Mouse (Mus musculus) lung, embryonic 15.5 days (tissue): Measurements from ENCODE around the gene Sesn1. TPM values are rescaled to one million over a fixed set of nuclear protein-coding genes. Genes with fewer than 3 reads are reported as not detected.

Source experiments
- ATAC-seq: fragments of 200-750 bp; cut with Nextera tagmentation; 2 replicates; pipeline ENCODE4 v1.8.0; 2017; ENCODE audit warnings: moderate number of reproducible peaks, borderline replicate concordance; ENCODE audit not compliant: low FRiP score, low TSS enrichment; ENCODE audit errors: extremely low read depth
- H3K27ac ChIP-seq: fragments of 300-500 bp; sonication (generic); 2 replicates; pipeline ENCODE4 v1.5.1; 2015; ENCODE audit warnings: moderate library complexity, mild to moderate bottlenecking, inconsistent platforms
- H3K27me3 ChIP-seq: fragments of 300-500 bp; sonication (generic); 2 replicates; pipeline ENCODE4 v1.6.1; 2015; ENCODE audit warnings: inconsistent platforms
- H3K36me3 ChIP-seq: fragments of 300-500 bp; sonication (generic); 2 replicates; pipeline ENCODE4 v1.6.1; 2015; ENCODE audit warnings: inconsistent platforms
- H3K4me1 ChIP-seq: fragments of 300-500 bp; sonication (generic); 2 replicates; pipeline ENCODE4 v1.6.1; 2015; ENCODE audit warnings: inconsistent platforms
- H3K4me2 ChIP-seq: fragments of 300-500 bp; sonication (generic); 2 replicates; pipeline ENCODE4 v1.6.1; 2015; ENCODE audit warnings: inconsistent platforms, mild to moderate bottlenecking, moderate library complexity
- H3K4me3 ChIP-seq: fragments of 300-500 bp; sonication (generic); 2 replicates; pipeline ENCODE4 v1.5.1; 2015; ENCODE audit warnings: mild to moderate bottlenecking, inconsistent platforms
- H3K9ac ChIP-seq: fragments of 300-500 bp; sonication (generic); 2 replicates; pipeline ENCODE4 v1.6.1; 2015; ENCODE audit warnings: inconsistent platforms
- H3K9me3 ChIP-seq: fragments of 300-500 bp; sonication (generic); 2 replicates; pipeline ENCODE4 v1.6.1; 2016; ENCODE audit warnings: inconsistent platforms
- whole genome bisulfite sequencing: fragments of 180-500 bp; shearing (Covaris S2); methylation state at CpG from one replicate; pipeline ENCODE4 v1.1.7; 2015; 5-methylcytosine and 5-hydroxymethylcytosine counted together
- polyA plus RNA-seq: library from polyadenylated mRNA; unstranded; fragments of >200 nt; fragmentation: Nextera tagmentation; extraction: Ambion mirVana; gene quantifications from 2 replicates; pipeline ENCODE4 v1.2.1, GENCODE M21; 2015

The Sesn1 gene
- polyA plus RNA-seq, 1 experiment from 2014 or later: 33.2 TPM

GRCm38 (mm10) chr10:41878344-41878743 is 68.6 kb downstream of the Sesn1 start:
- Histone ChIP-seq H3K27ac (no peak overlapping the region), H3K4me3 (no peak overlapping the region), H3K27me3 (no peaks in the 10 kb centered on the region), H3K36me3 (no peaks in the 10 kb centered on the region), H3K9ac (no peak overlapping the region), H3K4me2 (no peak overlapping the region), H3K4me1 (no peaks in the 10 kb centered on the region), H3K9me3 (no peaks in the 10 kb centered on the region)
- 78% methylated on average over 11 of the region's 11 CpGs for WGBS
- ATAC-seq: no peak

DNA sequence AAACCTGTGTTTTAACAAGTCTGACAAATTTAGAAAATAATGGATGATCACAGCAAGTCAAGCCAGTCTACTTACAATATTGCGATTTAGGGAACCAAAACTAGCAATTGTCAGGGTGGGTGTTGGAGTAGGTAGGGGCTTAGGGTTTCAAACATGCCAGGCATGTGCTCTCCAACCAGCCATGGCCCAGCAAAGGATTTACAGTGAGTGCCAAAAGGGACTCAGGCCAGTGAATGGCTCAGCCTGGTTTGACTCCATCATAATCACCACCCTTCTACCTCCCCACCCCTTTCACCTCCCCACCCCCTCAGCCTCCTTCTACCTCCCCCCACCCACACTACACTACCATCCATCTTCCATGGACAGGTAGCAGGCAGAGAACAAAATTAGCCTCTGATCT is 69.9 kb downstream of the Sesn1 start:
- H3K9me3 ChIP-seq: no peaks in the 10 kb centered on the region
- H3K27ac ChIP-seq: no peak overlapping the region
- WGBS: 58% methylated on average over 1 of the region's 1 CpGs
- ATAC-seq: no peak
- no peaks in the 10 kb centered on the region for H3K36me3 ChIP-seq
- peaks cover 7% of the 10 kb centered on the region for H3K4me1 ChIP-seq
- H3K4me3 ChIP-seq: no peak overlapping the region
- no peaks in the 10 kb centered on the region for H3K27me3 ChIP-seq
- H3K4me2 ChIP-seq: no peak overlapping the region
- no peak overlapping the region for H3K9ac ChIP-seq

DNA sequence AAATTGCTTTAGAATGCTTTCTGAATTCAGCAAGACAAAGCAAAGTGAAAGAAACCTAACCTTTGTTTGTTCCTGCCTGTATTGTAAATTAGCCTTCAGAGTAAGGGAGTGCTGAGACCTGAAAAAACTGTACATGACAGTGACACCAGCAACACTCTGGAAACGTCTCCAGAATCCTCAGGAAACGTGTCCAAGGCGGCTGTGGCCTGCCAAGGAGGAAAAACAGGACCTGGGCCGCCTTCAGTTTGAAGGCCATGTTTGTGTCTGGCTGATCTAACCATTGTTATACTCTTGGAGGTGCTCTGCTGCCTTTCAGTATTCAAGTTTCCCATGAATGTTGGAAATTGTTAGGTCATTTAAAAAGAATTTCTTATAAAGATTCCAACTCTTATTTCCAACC is 70.5 kb downstream of the Sesn1 start:
- Histone ChIP-seq H3K36me3 (no peaks in the 10 kb centered on the region), H3K4me3 (no peak overlapping the region), H3K9ac (no peak overlapping the region), H3K4me2 (no peak overlapping the region), H3K9me3 (no peaks in the 10 kb centered on the region), H3K4me1 (peaks cover 9% of the 10 kb centered on the region), H3K27me3 (no peaks in the 10 kb centered on the region), H3K27ac (no peak overlapping the region)
- 25% methylated on average over 4 of the region's 4 CpGs for WGBS
- no peak for ATAC-seq

DNA sequence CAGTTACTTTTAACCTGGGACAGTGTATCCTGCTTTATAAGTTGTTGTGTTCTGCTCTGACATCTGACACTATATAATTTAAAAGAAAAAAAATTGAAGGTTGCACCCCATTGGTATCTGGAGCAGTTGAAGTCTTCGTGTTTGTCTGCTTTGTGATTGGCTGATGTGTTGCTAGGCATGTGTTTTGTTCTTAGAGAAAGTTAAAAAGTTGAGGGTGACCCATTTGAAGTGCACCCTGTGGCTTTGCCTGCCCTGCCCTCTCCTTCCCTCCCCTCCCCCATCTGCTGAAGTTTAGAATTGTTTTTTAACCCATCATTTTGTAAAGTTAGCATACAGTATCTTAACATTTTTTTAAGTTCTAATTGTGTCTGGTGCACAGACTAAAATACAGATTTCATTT is 71.0 kb downstream of the Sesn1 start:
- Histone ChIP-seq H3K4me1 (peaks cover 9% of the 10 kb centered on the region), H3K9ac (no peak overlapping the region), H3K4me3 (no peak overlapping the region), H3K27me3 (no peaks in the 10 kb centered on the region), H3K36me3 (no peaks in the 10 kb centered on the region), H3K27ac (no peak overlapping the region), H3K4me2 (no peak overlapping the region), H3K9me3 (no peaks in the 10 kb centered on the region)
- no peak for ATAC-seq
- WGBS: 13% methylated on average over 1 of the region's 1 CpGs

- Histone ChIP-seq H3K36me3 (no peaks in the 10 kb centered on the region), H3K9me3 (no peaks in the 10 kb centered on the region), H3K27me3 (no peaks in the 10 kb centered on the region), H3K4me1 (peaks cover 10% of the 10 kb centered on the region), H3K9ac (no peak overlapping the region), H3K4me2 (no peak overlapping the region), H3K27ac (no peak overlapping the region), H3K4me3 (no peak overlapping the region)
- 40% methylated on average over 4 of the region's 4 CpGs for WGBS
- no peak for ATAC-seq
These were observed 71.7 kb downstream of the Sesn1 start for GRCm38 (mm10) chr10:41881438-41881837.

DNA sequence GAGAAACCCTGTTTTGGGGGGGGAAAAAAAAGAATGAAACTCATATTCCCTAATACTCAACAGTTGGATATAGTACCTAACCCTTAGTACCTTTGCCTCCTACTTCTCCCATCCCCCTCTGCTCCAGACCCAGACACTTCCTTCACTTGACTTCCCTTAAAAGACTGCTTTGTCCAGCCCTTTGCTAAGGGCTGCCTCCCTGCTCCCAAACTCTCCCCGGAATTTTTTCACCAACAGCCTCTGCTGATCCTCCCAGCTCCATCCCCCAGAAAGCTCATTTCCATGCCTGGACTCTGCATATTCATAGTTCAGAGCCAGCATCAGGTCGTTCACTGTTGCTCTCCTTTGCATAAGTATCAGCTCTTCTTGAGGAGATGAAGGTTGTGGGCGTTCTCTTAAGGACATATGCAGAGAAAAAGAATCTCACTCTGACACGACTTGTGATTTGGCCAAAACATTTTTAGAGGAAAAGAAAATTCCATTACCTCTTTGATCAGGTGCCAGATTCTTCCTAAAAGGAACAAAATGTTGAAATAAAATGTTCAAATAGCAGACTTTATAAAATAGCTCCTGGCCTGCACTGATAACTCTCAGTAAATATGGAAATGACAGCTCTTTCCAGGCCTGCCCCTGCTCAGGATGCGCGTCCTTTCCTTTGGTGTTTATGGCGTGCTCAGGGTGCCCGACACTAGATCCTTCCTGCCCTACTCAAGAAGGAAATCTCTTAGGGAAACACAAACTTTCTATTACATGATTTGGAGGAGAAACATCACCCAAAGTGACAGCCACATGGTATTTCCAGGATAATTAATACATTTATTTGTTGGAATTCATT is 74.2 kb downstream of the Sesn1 start:
- Histone ChIP-seq H3K9ac (no peak overlapping the region), H3K27ac (0 out of 2 replicates have a peak overlapping the region, but pooled peaks have one; percentile 15), H3K4me3 (no peak overlapping the region), H3K4me1 (peaks cover 22% of the 10 kb centered on the region), H3K4me2 (no peak overlapping the region), H3K36me3 (no peaks in the 10 kb centered on the region), H3K27me3 (no peaks in the 10 kb centered on the region), H3K9me3 (no peaks in the 10 kb centered on the region)
- no peak for ATAC-seq
- 28% methylated on average over 8 of the region's 8 CpGs for WGBS

GRCm38 (mm10) chr10:41887080-41887821 is 77.5 kb downstream of the Sesn1 start:
- peak overlapping the region; percentile 75 for H3K9ac ChIP-seq
- peak overlapping the region; percentile 89 for H3K27ac ChIP-seq
- ATAC-seq: peak; percentile 99
- no peaks in the 10 kb centered on the region for H3K36me3 ChIP-seq
- peak overlapping the region; percentile 57 for H3K4me3 ChIP-seq
- no peaks in the 10 kb centered on the region for H3K9me3 ChIP-seq
- peak overlapping the region; percentile 78 for H3K4me2 ChIP-seq
- no peaks in the 10 kb centered on the region for H3K27me3 ChIP-seq
- H3K4me1 ChIP-seq: peaks cover 27% of the 10 kb centered on the region
- under 1% methylated on average over 65 of the region's 65 CpGs for WGBS

DNA sequence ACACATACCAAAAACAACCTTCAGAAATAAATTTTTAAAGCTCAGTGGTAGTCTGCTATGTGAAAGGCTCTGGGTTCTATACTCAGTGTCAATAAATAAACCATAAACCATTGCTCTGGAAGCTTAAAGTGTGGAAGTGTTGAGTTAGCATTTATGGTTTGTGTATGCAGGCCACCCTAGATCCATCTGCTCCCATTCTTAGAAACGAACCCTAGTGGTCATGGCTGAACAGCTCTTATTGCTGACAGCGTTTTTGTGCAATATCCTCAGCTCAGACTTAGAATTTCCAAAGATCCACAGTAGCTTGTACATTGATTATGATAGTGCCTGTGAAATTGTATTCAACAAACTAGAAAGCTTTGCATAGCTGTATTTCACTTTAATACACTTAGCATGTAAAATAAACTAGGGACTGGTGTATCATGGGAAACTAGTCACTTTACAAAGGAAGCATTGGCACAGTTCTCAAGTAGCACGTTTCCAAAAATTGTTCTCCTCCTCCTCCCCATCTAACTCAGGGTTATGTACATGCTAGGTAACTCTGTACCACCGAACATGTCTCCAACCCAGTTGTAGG is 78.7 kb downstream of the Sesn1 start:
- peak overlapping the region; percentile 78 for H3K4me2 ChIP-seq
- H3K4me3 ChIP-seq: peak overlapping the region; percentile 57; the same call in 1 of the 2 replicates
- no peaks in the 10 kb centered on the region for H3K27me3 ChIP-seq
- no peak for ATAC-seq
- H3K36me3 ChIP-seq: no peaks in the 10 kb centered on the region
- no peak overlapping the region for H3K9ac ChIP-seq
- H3K4me1 ChIP-seq: peaks cover 33% of the 10 kb centered on the region
- 36% methylated on average over 4 of the region's 4 CpGs for WGBS
- no peak overlapping the region for H3K27ac ChIP-seq
- no peaks in the 10 kb centered on the region for H3K9me3 ChIP-seq

DNA sequence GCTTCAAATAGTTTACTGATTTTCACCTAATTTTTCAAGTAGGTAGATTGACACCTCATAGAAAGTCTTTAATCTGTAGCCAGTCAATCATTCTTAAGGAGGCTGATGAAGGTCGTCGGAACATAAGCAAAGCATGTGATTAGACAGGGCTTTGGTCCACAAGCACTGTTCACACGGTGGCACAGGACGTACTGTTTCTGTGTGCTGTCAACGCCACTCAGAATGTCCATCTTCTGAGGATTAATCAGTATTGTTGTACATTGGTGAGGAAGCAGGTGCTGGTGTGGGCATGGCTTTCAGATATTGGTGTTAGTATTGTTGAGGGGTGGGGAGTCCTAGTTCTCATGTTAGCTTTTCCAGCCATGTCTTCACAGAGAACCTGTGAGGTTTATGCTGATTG is 79.8 kb downstream of the Sesn1 start:
- ATAC-seq: no peak
- Histone ChIP-seq H3K36me3 (no peaks in the 10 kb centered on the region), H3K9ac (no peak overlapping the region), H3K4me2 (no peak overlapping the region), H3K4me1 (peaks cover 34% of the 10 kb centered on the region), H3K9me3 (no peaks in the 10 kb centered on the region), H3K27ac (no peak overlapping the region), H3K27me3 (no peaks in the 10 kb centered on the region), H3K4me3 (no peak overlapping the region)
- 57% methylated on average over 5 of the region's 5 CpGs for WGBS

GRCm38 (mm10) chr10:41890537-41890936 is 80.8 kb downstream of the Sesn1 start:
- Histone ChIP-seq H3K27ac (no peak overlapping the region), H3K27me3 (no peaks in the 10 kb centered on the region), H3K4me3 (no peak overlapping the region), H3K9ac (no peak overlapping the region), H3K4me2 (no peak overlapping the region), H3K9me3 (no peaks in the 10 kb centered on the region), H3K4me1 (peaks cover 32% of the 10 kb centered on the region), H3K36me3 (no peaks in the 10 kb centered on the region)
- ATAC-seq: no peak

DNA sequence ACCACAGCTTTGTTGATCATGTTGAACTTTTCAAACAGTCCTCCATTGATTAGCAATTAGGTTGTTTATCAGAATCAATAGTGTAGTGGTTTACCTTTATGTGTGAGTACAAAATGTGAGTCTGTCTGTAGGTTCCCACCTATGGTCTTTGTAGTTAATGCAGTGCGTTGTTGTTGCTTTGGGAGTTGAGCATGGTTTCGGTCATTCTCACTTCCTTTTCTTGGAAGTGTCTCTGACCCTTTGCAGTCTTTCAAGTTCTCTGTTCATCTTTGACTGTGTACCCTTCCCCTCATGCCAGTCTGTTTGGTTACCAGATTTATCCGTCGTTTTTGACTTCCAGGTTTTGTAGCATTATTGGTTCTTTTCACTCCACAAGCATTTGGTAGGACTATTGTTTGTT is 81.6 kb downstream of the Sesn1 start:
- Histone ChIP-seq H3K9ac (no peak overlapping the region), H3K4me3 (no peak overlapping the region), H3K9me3 (no peaks in the 10 kb centered on the region), H3K27ac (no peak overlapping the region), H3K4me1 (peaks cover 32% of the 10 kb centered on the region), H3K27me3 (no peaks in the 10 kb centered on the region), H3K36me3 (no peaks in the 10 kb centered on the region), H3K4me2 (no peak overlapping the region)
- ATAC-seq: no peak
- WGBS: 86% methylated on average over 4 of the region's 4 CpGs
